Mouse (Mus musculus): ENCODE measurements around the gene Peli2.

DNA sequence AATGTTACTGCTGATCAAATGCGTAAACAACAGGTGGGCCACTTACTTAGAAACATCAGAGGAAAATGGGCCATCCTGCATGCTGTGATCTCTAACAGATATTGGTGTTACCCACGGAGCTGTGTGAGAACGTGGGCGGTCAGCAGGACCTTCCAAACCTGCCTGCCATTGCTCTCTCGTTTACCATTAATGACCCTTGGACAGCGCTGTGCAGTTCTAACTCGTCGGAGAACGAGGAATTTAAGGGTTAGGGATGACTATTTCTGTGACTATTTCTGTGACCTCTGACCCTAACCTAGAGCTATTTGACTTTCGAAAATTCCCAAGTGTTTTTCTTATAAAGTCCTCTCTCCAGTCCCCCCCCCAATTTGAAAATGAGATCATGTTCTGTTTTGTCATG lies 22.1 kb downstream of the Peli2 start:
- TF ChIP-seq CTCF (IDR thresholded peaks at IDR 0.05; ENCODE audit: borderline replicate concordance, insufficient read depth, low read length) (no peak), POLR2A (IDR thresholded peaks at IDR 0.05; ENCODE audit: low read depth, low read length) (no peak)
